Mouse (Mus musculus): ENCODE measurements around the gene Ncoa7. TPM values are rescaled to one million over a fixed set of nuclear protein-coding genes. Genes with fewer than 3 reads are reported as not detected.

Ncoa7 gene
- 1 to 10 TPM; 1.2 to 1.6 TPM for total RNA-seq (2021)
- long read RNA-seq, experiment 1, result 0 reads
- long read RNA-seq, experiment 2, result 0 reads

GRCm38 (mm10) chr10:30802681-30803586 lies at the start of gene Ncoa7:
Ncoa7 (minus strand) TSS chr10:30803326.
- DNase-seq (ENCODE audit: low spot score), result peak; percentile 58

- DNase-seq (ENCODE audit: low spot score), result no peak
These were observed 42.1 kb upstream of the Ncoa7 start for GRCm38 (mm10) chr10:30845101-30845825.

- DNase-seq (ENCODE audit: low spot score), result no peak
These were observed 41.3 kb upstream of the Ncoa7 start for GRCm38 (mm10) chr10:30844191-30845010.

GRCm38 (mm10) chr10:30843438-30844190 lies 40.5 kb upstream of the Ncoa7 start:
- DNase-seq (ENCODE audit: low spot score), result no peak

- peak; percentile 97 for DNase-seq (ENCODE audit: low spot score)
These were observed 39.7 kb upstream of the Ncoa7 start, which contains the start of gene Hey2 for GRCm38 (mm10) chr10:30842643-30843437. Hey2 (minus strand) TSS chr10:30842801.

- no peak for DNase-seq (ENCODE audit: low spot score)
These were observed 39.1 kb upstream of the Ncoa7 start for GRCm38 (mm10) chr10:30842228-30842627.

- no peak for DNase-seq (ENCODE audit: low spot score)
These were observed 37.7 kb upstream of the Ncoa7 start for GRCm38 (mm10) chr10:30840824-30841223.

GRCm38 (mm10) chr10:30838188-30838587 lies 35.1 kb upstream of the Ncoa7 start:
- no peak for DNase-seq (ENCODE audit: low spot score)

- DNase-seq (ENCODE audit: low spot score), result peak; percentile 32
These were observed 21.9 kb upstream of the Ncoa7 start for GRCm38 (mm10) chr10:30825049-30825448.

- DNase-seq (ENCODE audit: low spot score), result peak; percentile 87
These were observed 7.8 kb upstream of the Ncoa7 start for GRCm38 (mm10) chr10:30810967-30811293.

GRCm38 (mm10) chr10:30810247-30810966 lies 7.3 kb upstream of the Ncoa7 start:
- peak; percentile 61 for DNase-seq (ENCODE audit: low spot score)

- DNase-seq (ENCODE audit: low spot score), result no peak
These were observed 594 bp upstream of the Ncoa7 start for GRCm38 (mm10) chr10:30803587-30804253.

GRCm38 (mm10) chr10:30802033-30802432 lies 1.1 kb downstream of the Ncoa7 start:
- DNase-seq (ENCODE audit: low spot score), result no peak

- DNase-seq (ENCODE audit: low spot score), result no peak
These were observed 3.2 kb downstream of the Ncoa7 start for GRCm38 (mm10) chr10:30799713-30800450.

GRCm38 (mm10) chr10:30796469-30797261 lies 6.5 kb downstream of the Ncoa7 start:
- no peak for DNase-seq (ENCODE audit: low spot score)

- DNase-seq (ENCODE audit: low spot score), result no peak
These were observed 12.1 kb downstream of the Ncoa7 start for GRCm38 (mm10) chr10:30791016-30791415.

GRCm38 (mm10) chr10:30789521-30789920 lies 13.6 kb downstream of the Ncoa7 start:
- DNase-seq (ENCODE audit: low spot score), result no peak

Data from gastrocnemius, adult 18-20 months (tissue).